Mouse (Mus musculus): ENCODE data around the gene Rgl1. TPM values are rescaled to one million over a fixed set of nuclear protein-coding genes. Genes with fewer than 3 reads are reported as not detected.

The Rgl1 gene
- total RNA-seq (2021), result 32.3 and 40.5 TPM in 2 replicates
- long read RNA-seq, experiment 1, full-length matches to known transcripts, result 10 of 16 reads
- long read RNA-seq, experiment 1, partial matches to known transcripts, result 3 of 16 reads
- long read RNA-seq, experiment 1, other reads (novel, unspliced or antisense), result 3 of 16 reads
- long read RNA-seq, experiment 2, full-length matches to known transcripts, result 15 of 16 reads
- long read RNA-seq, experiment 2, partial matches to known transcripts, result 0 of 16 reads
- long read RNA-seq, experiment 2, other reads (novel, unspliced or antisense), result 1 of 16 reads

- peak; percentile 99 for DNase-seq
These were observed at the start of gene Rgl1, which contains the start of gene Arpc5 for GRCm38 (mm10) chr1:152766032-152766772. Gene Rgl1 (minus strand): TSS chr1:152766351. Gene Arpc5 (plus strand): TSS chr1:152766542.

GRCm38 (mm10) chr1:152815265-152815701 lies 49.1 kb upstream of the Rgl1 start:
- DNase-seq, result peak; percentile 71

GRCm38 (mm10) chr1:152810533-152811439 lies 44.6 kb upstream of the Rgl1 start:
- DNase-seq, result no peak

GRCm38 (mm10) chr1:152809541-152810252 lies 43.5 kb upstream of the Rgl1 start:
- peak; percentile 30 for DNase-seq

- DNase-seq, result no peak
These were observed 42.2 kb upstream of the Rgl1 start for GRCm38 (mm10) chr1:152808392-152808680.

- no peak for DNase-seq
These were observed 41.7 kb upstream of the Rgl1 start for GRCm38 (mm10) chr1:152807619-152808391.

- no peak for DNase-seq
These were observed 38.8 kb upstream of the Rgl1 start for GRCm38 (mm10) chr1:152804907-152805306.

GRCm38 (mm10) chr1:152800633-152801176 lies 34.6 kb upstream of the Rgl1 start:
- no peak for DNase-seq

- peak; percentile 24 for DNase-seq
These were observed 33.7 kb upstream of the Rgl1 start, which contains the start of gene Ncf2 for GRCm38 (mm10) chr1:152799897-152800296. Gene Ncf2 (plus strand): TSS chr1:152800194.

GRCm38 (mm10) chr1:152798125-152798524 lies 32.0 kb upstream of the Rgl1 start:
- DNase-seq, result no peak

- DNase-seq, result no peak
These were observed 30.6 kb upstream of the Rgl1 start for GRCm38 (mm10) chr1:152796683-152797263.

- no peak for DNase-seq
These were observed 29.6 kb upstream of the Rgl1 start for GRCm38 (mm10) chr1:152795688-152796255.

- DNase-seq, result no peak
These were observed 27.5 kb upstream of the Rgl1 start for GRCm38 (mm10) chr1:152793495-152794130.

- no peak for DNase-seq
These were observed 26.8 kb upstream of the Rgl1 start for GRCm38 (mm10) chr1:152792736-152793494.

GRCm38 (mm10) chr1:152791269-152791668 lies 25.1 kb upstream of the Rgl1 start:
- peak; percentile 63 for DNase-seq

GRCm38 (mm10) chr1:152790821-152791220 lies 24.7 kb upstream of the Rgl1 start:
- peak; percentile 17 for DNase-seq

- peak; percentile 56 for DNase-seq
These were observed 24.1 kb upstream of the Rgl1 start for GRCm38 (mm10) chr1:152790254-152790653.

- DNase-seq, result no peak
These were observed 22.0 kb upstream of the Rgl1 start for GRCm38 (mm10) chr1:152788121-152788660.

Measured in adrenal gland, postnatal 14 days (tissue).